Mouse (Mus musculus) midbrain, postnatal 0 days (tissue): Measurements from ENCODE around the gene Kcnq1. TPM values are rescaled to one million over a fixed set of nuclear protein-coding genes. Genes with fewer than 3 reads are reported as not detected.

ENCODE experiments used
- ATAC-seq: fragments of 200-750 bp; cut with Nextera tagmentation; 2 replicates; pipeline ENCODE4 v1.8.0; 2017; ENCODE audit warnings: moderate number of reproducible peaks, mild to moderate bottlenecking, moderate TSS enrichment, moderate library complexity; ENCODE audit not compliant: low FRiP score
- DNase-seq: peaks from one replicate; pipeline ENCODE4 v3.0.0-alpha.2; 2015; ENCODE audit warnings: low spot score
- H3K27ac ChIP-seq: fragments of 300-500 bp; sonication (generic); 2 replicates; pipeline ENCODE4 v1.5.1; 2014; ENCODE audit warnings: low read depth, mild to moderate bottlenecking, low read length, mixed read lengths
- H3K27me3 ChIP-seq: fragments of 300-500 bp; sonication (generic); 2 replicates; pipeline ENCODE4 v1.6.1; 2014; ENCODE audit warnings: low read length, control low read depth, mixed read lengths; ENCODE audit not compliant: insufficient read depth
- H3K36me3 ChIP-seq: fragments of 300-500 bp; sonication (generic); 2 replicates; pipeline ENCODE4 v1.6.1; 2014; ENCODE audit warnings: low read length, control low read depth, mixed read lengths; ENCODE audit not compliant: insufficient read depth
- H3K4me1 ChIP-seq: fragments of 300-500 bp; sonication (generic); 2 replicates; pipeline ENCODE4 v1.6.1; 2014; ENCODE audit warnings: mild to moderate bottlenecking, control low read depth, antibody characterized with exemption, low read length, mixed read lengths; ENCODE audit not compliant: insufficient read depth
- H3K4me2 ChIP-seq: fragments of 300-500 bp; sonication (generic); 2 replicates; pipeline ENCODE4 v1.6.1; 2014; ENCODE audit warnings: low read depth, mild to moderate bottlenecking, low read length, mixed read lengths; ENCODE audit not compliant: poor library complexity, severe bottlenecking
- H3K4me3 ChIP-seq: fragments of 300-500 bp; sonication (generic); 2 replicates; pipeline ENCODE4 v1.5.1; 2014; ENCODE audit warnings: low read depth, mild to moderate bottlenecking, low read length, moderate library complexity
- H3K9ac ChIP-seq: fragments of 300-500 bp; sonication (generic); replicated peaks from 2 replicates; pipeline ENCODE4 v1.6.1; 2014; ENCODE audit warnings: mild to moderate bottlenecking, low read length, moderate library complexity, mixed read lengths; ENCODE audit not compliant: poor library complexity, severe bottlenecking
- H3K9me3 ChIP-seq: fragments of 300-500 bp; sonication (generic); 2 replicates; pipeline ENCODE4 v1.6.1; 2016; ENCODE audit warnings: low read length, control low read depth
- CTCF ChIP-seq: IDR thresholded peaks from 2 replicates; pipeline ENCODE4 v1.5.1; 2016; ENCODE audit warnings: antibody characterized with exemption, mild to moderate bottlenecking
- WGBS: fragments of 180-500 bp; shearing (Covaris S2); extraction: QIAGEN DNeasy Blood & Tissue Kit; methylation state at CpG from one replicate; pipeline ENCODE4 v1.1.7; 2014; 5-methylcytosine and 5-hydroxymethylcytosine counted together
- polyA plus RNA-seq: library from polyadenylated mRNA; unstranded; fragments of >200 nt; fragmentation: Nextera tagmentation; extraction: Ambion mirVana; gene quantifications from 2 replicates; pipeline ENCODE4 v1.2.1, GENCODE M21; 2015
- total RNA-seq: library from RNA; depleted of rRNA; stranded (reverse); fragments of >200 nt; gene quantifications from 2 replicates; pipeline ENCODE4 v1.2.3, GENCODE M21; 2014

The Kcnq1 gene
- total and polyA plus RNA-seq, 2 experiments from 2014 or later: 0.44 to 1.2 TPM

DNA sequence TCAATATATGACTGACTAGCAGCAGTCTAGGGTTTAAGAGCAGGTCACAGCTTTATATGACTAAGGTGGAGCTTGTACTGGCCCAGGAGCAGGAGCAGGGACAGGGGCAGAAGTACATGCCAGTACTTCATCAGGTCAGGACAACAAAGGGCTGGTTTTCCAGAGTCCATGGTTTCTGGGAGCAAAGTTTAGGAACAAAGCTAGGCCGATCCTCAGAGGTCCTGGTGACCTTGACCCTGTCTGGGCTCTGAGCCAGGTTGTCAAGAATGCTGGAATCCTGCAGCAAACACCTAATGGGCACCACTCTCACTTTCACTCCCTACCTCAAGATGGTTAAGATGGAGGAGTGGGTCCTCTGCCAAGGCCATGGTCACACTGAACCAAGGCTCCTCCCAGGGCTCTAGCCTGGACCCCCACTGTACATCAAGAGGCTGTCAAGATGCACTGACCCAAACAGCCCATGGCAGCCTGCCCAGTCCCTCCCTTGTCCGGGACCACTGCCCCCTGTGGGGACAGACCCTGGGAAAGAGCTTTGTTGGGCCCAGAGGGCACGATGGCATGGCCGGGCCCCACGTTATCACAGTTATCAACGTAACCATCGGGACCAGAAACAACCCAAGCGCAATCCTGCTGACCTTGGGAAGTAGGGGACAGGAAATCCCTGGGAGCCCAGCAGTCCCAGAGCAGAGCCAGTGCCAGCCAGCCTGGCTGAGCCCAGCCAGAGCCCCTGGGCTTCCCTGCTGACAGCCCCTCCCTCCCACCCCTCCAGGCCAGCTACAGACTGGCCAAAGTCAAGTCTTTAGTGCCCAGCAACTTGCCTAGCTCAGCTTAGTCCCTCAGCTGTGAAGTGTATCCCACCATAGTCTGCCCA is 259.0 kb downstream of the Kcnq1 start:
- WGBS: 72% methylated on average over 8 of the region's 8 CpGs
- DNase-seq (no peak), ATAC-seq (no peak)
- H3K27ac ChIP-seq: no peak overlapping the region
- no peaks in the 10 kb centered on the region for H3K36me3 ChIP-seq
- no peak overlapping the region for H3K4me2 ChIP-seq
- no peaks in the 10 kb centered on the region for H3K27me3 ChIP-seq
- TF ChIP-seq CTCF: no peak
- no peak overlapping the region for H3K9ac ChIP-seq
- no peaks in the 10 kb centered on the region; the same call in 1 of the 2 replicates for H3K4me1 ChIP-seq
- no peaks in the 10 kb centered on the region for H3K9me3 ChIP-seq
- no peak overlapping the region for H3K4me3 ChIP-seq

DNA sequence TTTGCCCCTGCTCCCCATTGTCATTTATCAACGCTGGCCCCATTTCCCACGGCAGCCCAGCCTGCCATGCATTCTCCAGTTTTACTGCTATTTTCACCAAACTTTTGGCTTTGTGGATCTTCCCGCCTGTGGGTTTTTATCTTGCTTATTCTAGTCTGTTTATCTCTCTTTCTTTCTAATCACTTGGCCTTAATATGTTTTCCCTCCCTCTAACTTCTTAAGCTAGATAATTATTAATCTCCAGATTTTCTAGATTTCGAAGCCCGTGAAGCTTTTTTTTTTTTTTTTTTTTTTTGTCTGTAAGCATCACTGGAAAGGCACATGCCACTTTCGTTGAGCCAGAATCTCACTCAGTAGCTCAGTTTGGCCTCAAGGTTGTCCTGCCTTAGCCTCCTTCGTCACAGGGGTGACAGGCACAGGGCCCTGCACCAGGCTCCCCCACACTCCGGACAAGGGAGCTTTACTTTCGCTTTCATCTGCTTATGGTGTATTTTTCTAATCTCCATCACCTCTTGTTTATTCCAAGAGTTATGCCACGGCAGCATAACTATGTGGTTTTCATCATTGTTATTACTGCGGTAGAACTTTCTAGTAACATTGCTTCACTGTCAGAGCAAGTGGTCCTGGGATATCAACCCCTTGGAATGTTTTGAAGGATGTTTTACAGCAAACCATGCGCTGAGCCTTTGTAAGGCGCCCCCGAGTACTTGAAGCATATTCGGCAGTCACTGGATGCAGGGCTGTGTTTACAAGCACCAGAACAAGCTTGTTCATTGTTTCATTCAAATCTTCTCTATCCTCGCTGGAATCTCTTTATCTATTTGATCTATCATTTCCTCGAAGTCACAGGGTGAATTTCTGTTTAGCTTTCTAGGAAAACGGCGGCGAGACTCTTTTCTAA is 261.5 kb downstream of the Kcnq1 start:
- no peak overlapping the region for H3K4me3 ChIP-seq
- WGBS: 69% methylated on average over 20 of the region's 20 CpGs
- no peaks in the 10 kb centered on the region for H3K27me3 ChIP-seq
- DNase-seq (peak; percentile 12), ATAC-seq (no peak)
- TF ChIP-seq CTCF: no peak
- no peak overlapping the region for H3K4me2 ChIP-seq
- H3K4me1 ChIP-seq: no peaks in the 10 kb centered on the region; the same call in 1 of the 2 replicates
- H3K9ac ChIP-seq: no peak overlapping the region
- no peaks in the 10 kb centered on the region for H3K36me3 ChIP-seq
- no peak overlapping the region for H3K27ac ChIP-seq
- no peaks in the 10 kb centered on the region for H3K9me3 ChIP-seq

DNA sequence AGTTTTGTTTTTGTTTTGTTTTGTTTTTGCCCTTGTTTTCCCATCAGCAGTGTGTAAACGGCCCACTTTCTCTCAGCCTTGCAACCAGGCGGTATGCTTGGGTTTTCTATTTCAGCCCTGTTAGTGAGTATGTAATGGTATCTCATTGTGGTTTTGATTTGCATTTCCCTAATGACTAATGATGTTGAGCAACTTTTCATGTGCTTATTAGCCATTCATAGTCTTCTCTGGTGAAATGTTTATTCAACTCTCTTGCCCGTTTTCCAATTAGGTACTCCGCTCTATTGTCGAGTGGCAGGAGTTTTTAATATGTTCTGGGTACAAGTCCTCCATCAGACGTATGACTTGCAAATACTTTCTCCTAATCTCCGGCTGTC is 262.1 kb downstream of the Kcnq1 start:
- H3K4me2 ChIP-seq: no peak overlapping the region
- H3K27me3 ChIP-seq: no peaks in the 10 kb centered on the region
- no peak for ATAC-seq
- no peak overlapping the region for H3K27ac ChIP-seq
- H3K9me3 ChIP-seq: no peaks in the 10 kb centered on the region
- no peaks in the 10 kb centered on the region; the same call in 1 of the 2 replicates for H3K4me1 ChIP-seq
- no peak for TF ChIP-seq CTCF
- WGBS: 49% methylated on average over 7 of the region's 7 CpGs
- no peak overlapping the region for H3K4me3 ChIP-seq
- H3K9ac ChIP-seq: no peak overlapping the region
- H3K36me3 ChIP-seq: no peaks in the 10 kb centered on the region
- DNase-seq: no peak

DNA sequence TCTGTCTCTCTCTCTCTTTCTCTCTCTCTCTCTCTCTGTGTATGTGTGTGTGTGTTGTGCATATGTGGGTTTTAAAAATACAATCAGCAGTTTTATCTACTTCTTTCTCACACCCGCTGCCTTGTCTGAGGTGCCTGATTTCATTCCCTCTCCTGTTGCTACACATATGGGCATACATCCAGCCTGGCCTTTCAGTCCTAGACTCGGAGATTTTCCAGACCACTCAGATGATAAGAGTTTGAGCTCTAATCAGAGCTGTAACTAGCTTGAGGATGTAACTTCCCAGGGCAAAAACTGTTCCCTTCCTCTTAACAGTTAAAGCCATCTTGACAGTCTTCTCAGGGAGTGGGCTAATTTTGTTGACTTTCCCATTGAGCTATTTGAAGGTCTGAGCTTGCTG is 265.2 kb downstream of the Kcnq1 start:
- TF ChIP-seq CTCF: no peak
- no peaks in the 10 kb centered on the region for H3K36me3 ChIP-seq
- H3K9me3 ChIP-seq: no peaks in the 10 kb centered on the region
- WGBS: 83% methylated on average over 2 of the region's 2 CpGs
- H3K27ac ChIP-seq: no peak overlapping the region
- no peaks in the 10 kb centered on the region for H3K4me1 ChIP-seq
- no peak overlapping the region for H3K4me2 ChIP-seq
- ATAC-seq (no peak), DNase-seq (no peak)
- H3K4me3 ChIP-seq: no peak overlapping the region
- no peaks in the 10 kb centered on the region for H3K27me3 ChIP-seq
- no peak overlapping the region for H3K9ac ChIP-seq

DNA sequence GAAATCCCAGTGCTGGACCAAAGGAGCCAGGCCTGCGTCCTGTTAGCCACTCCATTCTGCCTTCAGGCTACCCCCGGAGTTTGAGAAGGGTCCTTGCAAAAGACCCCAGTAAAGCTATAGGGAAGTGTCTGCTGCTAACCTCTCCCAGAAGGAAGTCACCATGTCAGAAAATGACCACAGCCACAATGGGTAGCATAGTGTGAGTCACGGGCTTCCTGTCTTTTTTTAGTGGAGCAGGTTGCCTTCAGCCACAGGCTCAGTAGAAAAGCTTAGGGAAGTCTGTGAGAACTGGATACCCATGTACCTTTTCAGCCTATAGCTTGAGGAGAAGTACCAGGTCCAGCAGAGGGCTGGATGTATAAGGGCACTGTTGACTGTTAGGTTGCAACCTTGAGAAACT is 267.1 kb downstream of the Kcnq1 start:
- H3K27me3 ChIP-seq: no peaks in the 10 kb centered on the region
- H3K9me3 ChIP-seq: no peaks in the 10 kb centered on the region
- no peak overlapping the region for H3K9ac ChIP-seq
- ATAC-seq (no peak), DNase-seq (no peak)
- no peaks in the 10 kb centered on the region for H3K36me3 ChIP-seq
- no peak overlapping the region for H3K27ac ChIP-seq
- no peaks in the 10 kb centered on the region for H3K4me1 ChIP-seq
- TF ChIP-seq CTCF: no peak
- H3K4me3 ChIP-seq: no peak overlapping the region
- no peak overlapping the region for H3K4me2 ChIP-seq
- 78% methylated on average over 3 of the region's 3 CpGs for WGBS

DNA sequence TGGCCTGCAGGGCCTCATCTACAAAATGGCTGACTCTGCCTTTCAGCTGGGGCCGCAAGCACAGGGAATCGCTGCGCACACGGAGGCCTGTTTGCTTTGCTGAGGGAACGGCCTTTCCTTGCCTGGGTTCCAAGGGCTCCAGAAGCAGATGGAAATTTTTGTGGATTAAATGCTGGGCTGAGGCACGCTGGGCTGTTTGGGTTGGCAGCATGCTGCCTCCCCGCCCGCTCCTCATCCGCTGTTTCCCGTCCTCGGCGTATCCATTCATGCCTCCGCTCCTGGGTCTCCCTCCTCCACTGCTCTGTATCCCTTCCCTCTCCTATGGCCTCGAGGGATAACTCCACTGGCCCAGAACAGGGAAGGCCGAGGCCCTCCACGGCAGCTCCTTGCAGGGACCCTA is 269.8 kb downstream of the Kcnq1 start:
- 83% methylated on average over 16 of the region's 16 CpGs for WGBS
- no peak for DNase-seq
- ATAC-seq: no peak

More for the DNA sequence above, 269.8 kb downstream of the Kcnq1 start:
- Histone ChIP-seq H3K4me2 (no peak overlapping the region), H3K4me1 (no peaks in the 10 kb centered on the region), H3K27ac (no peak overlapping the region), H3K36me3 (no peaks in the 10 kb centered on the region), H3K9me3 (no peaks in the 10 kb centered on the region), H3K4me3 (no peak overlapping the region), H3K9ac (no peak overlapping the region), H3K27me3 (no peaks in the 10 kb centered on the region)
- no peak for TF ChIP-seq CTCF
